Mouse (Mus musculus): ENCODE data around the gene H2-Eb2. TPM values are rescaled to one million over a fixed set of nuclear protein-coding genes. Genes with fewer than 3 reads are reported as not detected.
"Not testable (repeated sequence)": the region's sequence is repeated elsewhere in the genome, so short reads cannot be mapped to it uniquely, and the experiment has no call there.

The H2-Eb2 gene
- polyA plus RNA-seq, 1 experiment, result not detected

DNA sequence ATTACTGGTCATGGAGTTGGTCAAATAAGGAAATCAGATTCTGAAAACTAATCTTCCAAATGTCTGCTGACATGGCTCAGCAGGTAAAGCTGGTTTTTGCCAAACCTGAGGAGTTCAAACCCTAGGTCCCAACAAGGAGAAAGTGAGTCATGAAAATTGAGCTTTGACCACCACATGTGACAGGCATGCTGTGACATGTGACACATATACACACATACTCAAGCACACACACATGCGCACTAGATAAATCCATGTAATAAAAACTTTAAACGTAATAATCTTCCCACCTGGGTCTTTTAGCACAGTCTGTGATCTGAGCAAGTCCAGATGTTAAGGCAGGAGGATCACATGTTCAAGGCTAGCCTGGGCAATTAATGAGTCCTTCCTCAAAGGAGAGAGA, 21.7 kb upstream of the H2-Eb2 start:
- Histone ChIP-seq H3K4me1 (ENCODE audit: control insufficient read depth, insufficient read depth, low read length) (no peaks in the 10 kb centered on the region), H3K4me3 (ENCODE audit: insufficient read depth, low read length) (no peak overlapping the region), H3K27ac (ENCODE audit: insufficient read depth, low read depth, low read length) (no peak overlapping the region)
- TF ChIP-seq POLR2A (IDR thresholded peaks at IDR 0.05; ENCODE audit: borderline replicate concordance, low read depth, low read length), result no peak
- TF ChIP-seq CTCF (IDR thresholded peaks at IDR 0.05; ENCODE audit: low read depth, low read length), result no peak

DNA sequence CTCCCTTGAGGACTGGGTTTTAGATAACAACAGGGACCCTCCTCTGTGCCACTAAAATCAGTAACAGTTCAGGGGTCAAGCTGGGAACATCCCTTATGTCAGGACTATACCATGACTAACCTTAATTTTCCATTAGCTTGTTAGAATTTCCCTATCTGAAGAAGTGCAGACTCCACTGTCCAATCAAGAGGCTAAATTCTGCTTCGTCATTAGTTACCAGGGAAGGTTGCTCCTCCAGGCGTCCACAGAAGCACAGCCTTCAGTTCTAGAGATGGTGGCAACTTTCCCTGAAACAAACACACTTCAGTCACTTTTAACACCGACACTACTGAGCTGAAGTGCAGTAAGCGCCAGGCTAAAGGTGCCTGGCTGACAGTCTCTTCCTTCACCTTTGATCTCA, 20.7 kb upstream of the H2-Eb2 start:
- TF ChIP-seq CTCF (IDR thresholded peaks at IDR 0.05; ENCODE audit: low read depth, low read length) (no peak), POLR2A (IDR thresholded peaks at IDR 0.05; ENCODE audit: borderline replicate concordance, low read depth, low read length) (no peak)
- H3K27ac ChIP-seq (ENCODE audit: insufficient read depth, low read depth, low read length), result no peak overlapping the region

DNA sequence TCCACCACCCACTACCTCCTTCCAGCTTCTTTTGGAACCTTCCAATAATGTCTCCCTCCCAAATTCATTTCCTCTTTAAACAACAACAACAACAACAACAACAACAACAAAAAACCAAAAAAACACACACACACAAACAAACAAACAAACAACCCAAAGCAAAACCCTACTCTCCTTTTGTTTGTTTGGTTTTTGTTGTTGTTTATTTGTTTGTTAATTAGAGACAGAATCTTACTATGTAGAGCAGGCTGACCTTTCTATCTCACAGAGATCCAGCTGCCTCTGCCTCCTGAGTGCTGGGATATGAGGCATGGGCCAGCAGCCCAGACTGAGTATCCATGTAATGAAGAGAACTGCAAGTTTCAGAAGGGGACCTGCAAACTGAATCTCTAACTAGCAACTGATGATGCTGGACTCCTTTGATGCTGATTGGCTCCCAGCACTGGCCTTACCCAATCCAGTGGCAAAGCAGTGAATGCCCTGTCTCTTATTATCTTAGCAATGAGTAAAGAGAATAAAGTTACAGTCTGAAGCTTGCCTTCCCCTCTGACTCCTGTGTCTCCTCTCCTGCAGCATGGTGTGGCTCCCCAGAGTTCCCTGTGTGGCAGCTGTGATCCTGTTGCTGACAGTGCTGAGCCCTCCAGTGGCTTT, 20.0 kb upstream of the H2-Eb2 start, which contains the start of gene H2-Eb1:
Gene H2-Eb1, plus strand, starts transcription at position 488 of the 651 bp plus-strand sequence.
- no peak for TF ChIP-seq POLR2A (IDR thresholded peaks at IDR 0.05; ENCODE audit: borderline replicate concordance, low read depth, low read length)
- no peak for TF ChIP-seq CTCF (IDR thresholded peaks at IDR 0.05; ENCODE audit: low read depth, low read length)
- H3K27ac ChIP-seq (ENCODE audit: insufficient read depth, low read depth, low read length), result no peak within 1 kb of the TSS
- H3K4me3 ChIP-seq (ENCODE audit: insufficient read depth, low read length), result no peak within 1 kb of the TSS
- H3K4me1 ChIP-seq (ENCODE audit: control insufficient read depth, insufficient read depth, low read length), result 0 out of 2 replicates have a peak, but pooled peaks cover 2% of the 10 kb centered on the region

More for the DNA sequence above, 20.7 kb upstream of the H2-Eb2 start:
- Histone ChIP-seq H3K4me3 (ENCODE audit: insufficient read depth, low read length) (no peak overlapping the region), H3K4me1 (ENCODE audit: control insufficient read depth, insufficient read depth, low read length) (0 out of 2 replicates have a peak, but pooled peaks cover 2% of the 10 kb centered on the region)

DNA sequence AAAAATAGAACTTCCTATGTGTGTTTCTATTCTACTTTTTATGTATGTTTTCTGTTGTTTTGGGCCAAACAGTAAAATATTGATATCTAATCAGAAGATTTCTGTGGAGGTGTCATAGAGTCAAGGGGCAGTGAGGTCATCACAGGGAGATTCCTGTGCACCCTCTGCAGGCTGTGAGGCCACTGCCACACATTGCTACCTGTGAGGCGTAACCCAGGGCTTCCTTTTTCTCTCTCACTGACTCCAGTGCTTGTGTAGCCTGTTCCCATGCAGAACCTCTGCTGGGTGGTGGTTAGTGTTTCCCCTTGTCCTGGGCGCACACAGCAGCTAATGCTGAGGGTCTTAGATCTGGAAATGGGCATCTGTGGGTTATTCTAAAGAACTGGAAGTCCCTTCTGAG, 19.1 kb upstream of the H2-Eb2 start:
- Histone ChIP-seq H3K27ac (ENCODE audit: insufficient read depth, low read depth, low read length) (no peak overlapping the region), H3K4me3 (ENCODE audit: insufficient read depth, low read length) (no peak overlapping the region), H3K4me1 (ENCODE audit: control insufficient read depth, insufficient read depth, low read length) (0 out of 2 replicates have a peak, but pooled peaks cover 2% of the 10 kb centered on the region)
- TF ChIP-seq CTCF (IDR thresholded peaks at IDR 0.05; ENCODE audit: low read depth, low read length), result no peak

GRCm38 (mm10) chr17:34307216-34307615, 18.2 kb upstream of the H2-Eb2 start:
- TF ChIP-seq POLR2A (IDR thresholded peaks at IDR 0.05; ENCODE audit: borderline replicate concordance, low read depth, low read length) (no peak), CTCF (IDR thresholded peaks at IDR 0.05; ENCODE audit: low read depth, low read length) (no peak)
- Histone ChIP-seq H3K27ac (ENCODE audit: insufficient read depth, low read depth, low read length) (no peak overlapping the region), H3K4me3 (ENCODE audit: insufficient read depth, low read length) (no peak overlapping the region), H3K4me1 (ENCODE audit: control insufficient read depth, insufficient read depth, low read length) (peaks cover 8% of the 10 kb centered on the region)

GRCm38 (mm10) chr17:34308161-34308560, 17.3 kb upstream of the H2-Eb2 start:
- Histone ChIP-seq H3K4me3 (ENCODE audit: insufficient read depth, low read length) (no peak overlapping the region), H3K4me1 (ENCODE audit: control insufficient read depth, insufficient read depth, low read length) (peaks cover 16% of the 10 kb centered on the region)
- TF ChIP-seq POLR2A (IDR thresholded peaks at IDR 0.05; ENCODE audit: borderline replicate concordance, low read depth, low read length) (no peak), CTCF (IDR thresholded peaks at IDR 0.05; ENCODE audit: low read depth, low read length) (no peak)

DNA sequence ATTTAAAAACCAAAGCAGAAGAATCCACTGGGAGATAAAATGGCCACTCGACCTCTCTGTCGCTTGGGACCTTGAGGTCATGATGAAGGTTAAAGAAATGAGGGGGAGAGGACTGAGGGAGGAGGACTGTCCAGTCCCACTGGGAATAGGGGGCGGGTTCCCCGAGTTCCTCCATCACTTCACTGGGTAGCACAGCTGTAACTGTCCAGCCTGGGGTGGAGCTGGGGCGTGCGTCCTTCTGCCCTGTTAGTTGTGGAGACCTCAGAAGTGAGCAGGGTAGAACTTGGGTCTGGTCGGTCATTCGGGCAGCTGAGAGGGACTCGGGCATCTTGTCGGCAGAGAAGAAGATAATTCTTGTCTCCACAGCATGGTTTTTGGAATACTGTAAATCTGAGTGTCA, 16.2 kb upstream of the H2-Eb2 start:
- TF ChIP-seq CTCF (IDR thresholded peaks at IDR 0.05; ENCODE audit: low read depth, low read length) (no peak), POLR2A (IDR thresholded peaks at IDR 0.05; ENCODE audit: borderline replicate concordance, low read depth, low read length) (no peak)
- H3K4me1 ChIP-seq (ENCODE audit: control insufficient read depth, insufficient read depth, low read length), result peaks cover 16% of the 10 kb centered on the region
- peak overlapping the region; percentile 83 for H3K4me3 ChIP-seq (ENCODE audit: insufficient read depth, low read length)
- H3K27ac ChIP-seq (ENCODE audit: insufficient read depth, low read depth, low read length), result no peak overlapping the region

More at GRCm38 (mm10) chr17:34308161-34308560, 17.3 kb upstream of the H2-Eb2 start:
- no peak overlapping the region for H3K27ac ChIP-seq (ENCODE audit: insufficient read depth, low read depth, low read length)

DNA sequence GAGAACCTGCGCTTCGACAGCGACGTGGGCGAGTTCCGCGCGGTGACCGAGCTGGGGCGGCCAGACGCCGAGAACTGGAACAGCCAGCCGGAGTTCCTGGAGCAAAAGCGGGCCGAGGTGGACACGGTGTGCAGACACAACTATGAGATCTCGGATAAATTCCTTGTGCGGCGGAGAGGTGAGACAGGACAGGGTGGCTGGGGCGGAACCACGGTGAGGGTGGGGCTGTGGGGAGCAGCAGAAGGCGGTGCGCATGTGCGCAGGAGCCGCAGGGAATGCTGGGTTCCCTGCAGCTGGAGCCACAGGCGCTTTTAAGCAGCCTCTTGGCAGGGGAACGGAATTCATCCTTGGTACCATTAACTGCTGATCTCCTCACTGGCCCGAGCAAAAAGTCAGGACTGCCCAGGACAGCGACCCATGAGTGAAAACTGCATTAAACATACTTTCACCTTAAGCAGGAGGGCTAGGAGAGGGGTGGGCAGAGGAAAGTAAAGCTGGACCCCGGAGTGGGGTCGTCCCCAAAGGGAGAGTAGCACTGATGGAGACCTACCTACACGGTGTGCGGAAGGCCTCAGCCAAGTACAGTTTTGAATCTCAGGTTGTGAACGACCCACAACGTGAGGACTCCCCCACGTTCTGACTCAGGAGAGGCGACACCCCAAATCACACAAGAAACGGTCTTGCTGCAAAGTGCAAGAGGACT, 15.6 kb upstream of the H2-Eb2 start:
- no peak overlapping the region for H3K27ac ChIP-seq (ENCODE audit: insufficient read depth, low read depth, low read length)
- H3K4me1 ChIP-seq (ENCODE audit: control insufficient read depth, insufficient read depth, low read length), result peaks cover 16% of the 10 kb centered on the region
- peak overlapping the region; percentile 83 for H3K4me3 ChIP-seq (ENCODE audit: insufficient read depth, low read length)
- TF ChIP-seq CTCF (IDR thresholded peaks at IDR 0.05; ENCODE audit: low read depth, low read length), result no peak
- no peak for TF ChIP-seq POLR2A (IDR thresholded peaks at IDR 0.05; ENCODE audit: borderline replicate concordance, low read depth, low read length)

DNA sequence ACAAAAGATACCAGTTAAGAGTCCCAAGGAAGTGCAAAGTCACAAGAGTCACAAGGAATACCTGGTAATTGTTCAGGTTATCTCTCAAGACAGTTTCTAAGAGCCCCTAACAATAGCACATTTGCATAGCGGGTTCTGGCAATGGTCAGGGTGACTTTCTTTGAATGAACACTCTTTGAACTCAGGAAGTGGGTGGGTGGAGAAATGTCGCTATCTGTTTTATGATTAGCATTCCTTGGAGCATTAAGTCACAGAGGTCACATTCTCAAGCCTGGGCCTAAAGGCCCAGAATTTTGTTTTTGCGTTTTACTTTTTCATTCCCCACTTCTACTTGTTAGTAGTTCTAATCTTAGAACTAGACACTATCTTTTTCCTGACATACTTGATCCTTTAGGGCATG, 14.9 kb upstream of the H2-Eb2 start:
- H3K4me3 ChIP-seq (ENCODE audit: insufficient read depth, low read length), result not testable (repeated sequence)
- H3K4me1 ChIP-seq (ENCODE audit: control insufficient read depth, insufficient read depth, low read length), result peaks cover 16% of the 10 kb centered on the region

DNA sequence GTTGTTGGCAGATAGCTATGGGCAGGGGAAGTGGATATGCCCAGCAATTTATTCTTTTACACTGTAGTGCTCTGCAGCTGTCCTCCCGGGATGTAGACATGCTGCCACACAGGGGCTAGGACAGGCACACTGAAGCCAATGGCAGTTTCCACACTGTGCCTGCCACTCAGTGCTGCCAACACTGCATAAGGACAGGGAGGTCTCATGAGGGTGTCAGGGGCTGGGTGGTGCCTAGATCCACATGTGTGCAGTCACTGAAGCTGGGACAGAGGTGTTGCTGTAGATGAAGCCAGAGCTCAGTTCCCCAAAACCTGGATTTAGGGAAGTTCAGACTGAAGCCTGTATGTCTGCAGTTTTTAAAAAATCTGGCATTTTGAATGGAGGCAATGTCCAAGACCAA, 13.3 kb upstream of the H2-Eb2 start:
- TF ChIP-seq CTCF (IDR thresholded peaks at IDR 0.05; ENCODE audit: low read depth, low read length) (no peak), POLR2A (IDR thresholded peaks at IDR 0.05; ENCODE audit: borderline replicate concordance, low read depth, low read length) (no peak)
- Histone ChIP-seq H3K4me3 (ENCODE audit: insufficient read depth, low read length) (no peak overlapping the region), H3K27ac (ENCODE audit: insufficient read depth, low read depth, low read length) (no peak overlapping the region), H3K4me1 (ENCODE audit: control insufficient read depth, insufficient read depth, low read length) (peaks cover 26% of the 10 kb centered on the region)

More for the DNA sequence above, 14.9 kb upstream of the H2-Eb2 start:
- H3K27ac ChIP-seq (ENCODE audit: insufficient read depth, low read depth, low read length), result not testable (repeated sequence)

Data from bone marrow macrophage, adult 2 months (primary cell).